Mouse (Mus musculus): ENCODE measurements at regions not wholly inside any gene's neighbourhood (a gene's known extent, or its start where the extent isn't known, plus 50 kb on each side); places are given as distances from the start of the nearest gene placed in this dataset.

DNA sequence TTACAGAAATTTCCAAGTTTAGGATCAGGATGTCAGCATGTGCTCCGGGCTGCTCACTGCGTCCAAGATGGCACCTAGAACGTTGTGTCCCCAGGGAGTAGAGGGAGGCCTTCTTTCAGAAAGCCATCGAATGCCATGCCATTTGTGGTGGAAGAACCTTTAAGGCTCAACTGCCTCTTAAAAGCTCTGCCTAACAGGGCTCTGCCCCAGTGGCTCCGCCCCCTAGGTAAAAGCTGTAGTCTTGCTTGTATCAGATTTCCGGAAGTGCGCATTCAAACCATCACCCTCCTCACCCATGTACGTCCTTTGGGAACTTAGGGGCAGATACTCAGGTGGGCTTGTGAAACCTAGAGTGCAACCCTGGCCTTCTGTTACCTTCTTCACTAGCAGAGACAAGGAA lies 54.0 kb upstream of the Psmd7 start:
- no peak for ATAC-seq (ENCODE audit: low TSS enrichment)

DNA sequence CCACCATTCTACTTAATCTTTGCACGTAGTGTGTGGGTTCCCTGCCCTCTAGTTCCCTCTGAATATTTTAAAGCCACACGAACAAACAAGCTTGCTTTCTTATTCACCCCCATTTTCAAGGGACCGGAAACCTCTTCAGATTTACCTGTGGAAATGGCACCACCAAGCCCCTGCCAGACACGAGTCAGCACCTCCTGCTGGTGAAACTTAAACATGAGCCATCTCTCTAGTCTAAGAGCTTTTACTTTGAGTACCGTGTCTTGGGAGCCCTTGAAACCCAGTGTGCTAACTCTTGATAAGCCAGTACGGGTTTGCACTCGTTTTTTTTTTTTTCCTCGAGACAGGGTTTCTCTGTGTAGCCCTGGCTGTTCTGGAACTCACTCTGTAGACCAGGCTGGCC lies 59.7 kb upstream of the Psmd7 start:
- no peak for ATAC-seq (ENCODE audit: low TSS enrichment)

DNA sequence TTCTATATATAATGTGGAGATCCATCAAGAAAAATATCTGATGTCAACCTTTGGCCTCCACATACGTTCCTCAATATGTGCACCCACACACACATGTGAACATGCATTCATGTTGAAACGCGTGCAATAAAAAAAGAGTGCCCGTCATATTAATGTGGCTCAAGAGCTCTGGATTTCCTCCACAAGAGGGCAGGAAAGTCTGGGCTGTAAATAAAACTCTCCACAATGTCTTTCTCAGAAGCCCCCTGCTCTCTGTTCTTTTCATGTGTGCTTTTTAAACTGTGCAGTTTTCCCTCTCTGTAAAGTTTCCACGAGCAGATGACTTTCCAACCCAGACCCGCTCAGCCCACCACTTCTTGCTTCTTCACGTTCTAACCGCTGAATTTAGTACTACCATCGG lies 62.0 kb upstream of the Psmd7 start:
- ATAC-seq (ENCODE audit: low TSS enrichment) = no peak

DNA sequence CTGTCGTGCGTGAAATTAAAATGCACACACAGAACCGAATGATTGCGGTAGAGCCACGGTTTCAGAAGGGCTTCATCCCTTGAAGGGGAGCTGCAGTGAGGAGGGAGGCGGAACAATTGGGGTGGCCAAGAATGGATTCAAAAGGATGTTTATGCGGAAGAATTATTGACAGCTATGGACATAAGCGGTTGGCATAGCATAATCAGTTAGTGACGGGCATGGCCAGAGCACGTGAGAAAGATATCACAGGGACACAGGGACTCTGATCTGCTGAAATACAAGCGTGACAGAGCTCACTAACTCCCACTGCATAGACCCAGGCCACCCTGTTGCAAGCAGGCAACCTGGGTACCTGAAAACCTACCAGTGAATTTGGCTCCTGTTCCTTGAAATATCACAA lies 63.2 kb upstream of the Psmd7 start:
- no peak for ATAC-seq (ENCODE audit: low TSS enrichment)

DNA sequence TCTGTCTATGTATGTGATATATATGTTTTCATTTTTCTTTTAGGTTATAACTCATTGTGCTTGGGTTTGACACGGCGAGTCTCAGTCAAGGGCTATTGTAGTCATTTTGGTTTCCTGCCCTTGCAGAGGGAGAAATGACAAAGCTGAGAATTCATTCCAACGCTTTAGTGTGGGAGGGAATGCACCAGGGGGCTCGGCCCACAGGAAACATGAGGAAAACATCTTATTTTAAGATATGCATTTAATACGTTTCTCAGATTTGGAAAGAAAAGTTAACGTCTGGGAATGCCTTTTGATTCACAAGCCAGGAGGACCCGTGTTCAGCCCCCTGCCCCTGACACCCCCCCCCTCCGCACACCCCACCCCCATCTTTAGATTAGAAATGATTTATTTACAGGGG lies 64.0 kb upstream of the Psmd7 start:
- no peak for ATAC-seq (ENCODE audit: low TSS enrichment)

DNA sequence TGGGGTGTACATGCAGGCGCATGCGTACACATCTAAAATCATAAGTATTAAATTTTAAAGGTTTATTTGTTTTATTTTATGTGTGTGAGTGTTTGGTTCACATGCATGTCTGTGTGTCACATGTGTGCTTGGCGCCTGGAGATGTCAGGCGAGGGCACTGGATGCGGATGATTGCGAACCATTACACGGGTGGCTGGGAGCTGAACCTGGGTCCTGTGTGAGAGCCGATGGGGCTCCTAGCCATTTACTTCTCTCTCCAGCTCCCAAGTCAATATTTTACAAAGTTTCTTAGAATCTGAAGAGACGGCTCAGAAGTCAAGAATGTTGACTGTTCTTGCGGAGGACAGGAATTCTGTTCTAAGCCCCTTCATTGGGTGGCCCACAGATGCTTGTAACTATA lies 65.4 kb upstream of the Psmd7 start:
- ATAC-seq (ENCODE audit: low TSS enrichment) = no peak

DNA sequence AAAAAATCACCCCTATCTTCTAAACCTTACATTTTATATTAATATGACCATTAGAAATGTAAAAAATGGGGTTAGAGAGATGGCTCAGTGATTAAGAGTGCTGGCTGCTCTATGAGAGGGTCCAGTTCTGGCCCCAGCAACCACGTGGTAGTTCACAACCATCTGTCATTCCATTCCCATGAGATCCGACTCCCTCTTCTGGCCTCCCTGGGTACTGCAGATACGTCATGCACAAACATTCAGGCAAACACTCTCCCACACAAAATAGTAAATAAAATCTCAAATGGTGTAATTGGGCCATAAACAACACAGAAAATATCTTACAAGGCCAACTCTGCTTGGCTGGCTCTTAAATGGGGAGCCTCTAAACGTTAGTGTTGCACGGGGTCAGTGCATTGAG lies 68.4 kb upstream of the Psmd7 start:
- ATAC-seq (ENCODE audit: low TSS enrichment) = no peak

DNA sequence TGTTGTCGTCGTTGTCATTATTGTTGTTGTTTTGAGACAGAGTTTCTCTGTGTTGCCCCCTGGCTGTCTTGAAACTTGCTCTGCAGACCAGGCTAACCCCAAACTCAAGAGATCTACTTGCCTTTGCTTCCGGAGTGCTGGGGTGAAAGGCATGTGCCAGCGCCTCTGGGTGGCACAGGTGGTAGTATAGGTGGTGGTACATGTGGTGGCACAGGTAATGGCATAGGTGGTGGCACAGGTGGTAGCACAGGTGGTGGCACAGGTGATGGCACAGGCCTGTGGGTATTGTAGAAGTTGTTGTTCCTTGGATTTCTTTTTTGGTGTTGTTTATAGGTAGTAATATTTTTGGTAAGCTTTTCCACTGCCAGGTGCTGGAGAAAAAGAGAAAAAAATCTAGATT lies 69.5 kb upstream of the Psmd7 start:
- ATAC-seq (ENCODE audit: low TSS enrichment) = no peak

DNA sequence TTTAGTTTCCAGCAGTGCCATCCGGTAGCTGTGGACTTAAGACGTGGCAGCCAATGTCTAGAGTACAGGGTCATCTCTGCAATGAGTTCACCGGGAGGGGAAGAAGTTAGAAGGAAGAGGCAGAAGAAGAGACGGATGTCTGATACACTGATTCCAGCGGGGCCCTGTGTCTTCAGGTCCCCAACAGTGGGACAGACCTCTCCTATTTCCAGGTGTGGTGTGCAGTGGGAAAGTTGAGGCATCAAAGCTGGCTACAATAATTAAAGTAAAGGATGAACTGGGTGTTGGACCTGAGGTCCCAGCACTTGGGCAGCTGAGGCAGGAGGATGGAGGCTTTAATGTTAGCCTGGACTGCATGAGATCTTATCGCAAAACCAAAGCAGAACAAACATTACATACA lies 70.1 kb upstream of the Psmd7 start:
- no peak for ATAC-seq (ENCODE audit: low TSS enrichment)

DNA sequence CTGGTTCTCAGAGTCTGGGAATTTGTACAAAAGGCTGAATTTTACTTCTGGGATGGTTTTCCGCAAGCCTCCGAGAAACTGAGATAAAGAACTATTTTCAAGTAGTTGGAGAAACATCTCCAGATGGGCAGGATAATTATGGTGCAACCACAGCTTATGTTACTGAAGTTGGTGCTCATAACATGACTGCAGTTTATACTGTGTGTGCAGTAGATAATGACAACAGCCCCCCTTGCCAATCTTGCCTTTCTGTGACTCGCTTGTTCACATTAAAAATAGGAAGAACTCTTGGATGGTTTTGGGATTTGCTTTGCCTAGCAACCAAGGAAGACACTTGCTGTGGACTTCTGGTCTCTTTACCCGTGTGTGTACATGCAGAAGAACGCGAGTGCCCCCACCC lies 72.4 kb upstream of the Psmd7 start:
- 0 out of 2 replicates have a peak, but pooled peaks have one; percentile 20 for ATAC-seq (ENCODE audit: low TSS enrichment)

DNA sequence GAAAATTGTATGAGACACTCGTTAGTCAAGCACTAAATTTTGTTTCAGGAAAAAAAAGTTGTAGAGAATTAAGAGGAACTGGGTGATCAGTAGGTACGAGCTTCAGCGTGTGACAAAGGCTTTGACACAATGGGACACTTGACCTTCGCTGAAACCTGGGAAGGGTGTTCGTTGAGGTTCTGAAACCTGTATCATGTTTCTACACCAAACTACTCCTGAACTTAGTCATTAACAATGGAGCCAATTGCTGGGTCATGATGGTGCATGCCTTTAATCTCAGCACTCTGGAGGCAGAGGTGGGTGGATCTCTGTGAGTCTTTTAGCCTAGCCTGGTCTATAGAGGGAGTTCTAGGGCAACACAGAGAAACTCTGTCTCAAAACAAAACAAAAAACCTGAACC lies 81.3 kb upstream of the Psmd7 start:
- no peak for ATAC-seq (ENCODE audit: low TSS enrichment)

DNA sequence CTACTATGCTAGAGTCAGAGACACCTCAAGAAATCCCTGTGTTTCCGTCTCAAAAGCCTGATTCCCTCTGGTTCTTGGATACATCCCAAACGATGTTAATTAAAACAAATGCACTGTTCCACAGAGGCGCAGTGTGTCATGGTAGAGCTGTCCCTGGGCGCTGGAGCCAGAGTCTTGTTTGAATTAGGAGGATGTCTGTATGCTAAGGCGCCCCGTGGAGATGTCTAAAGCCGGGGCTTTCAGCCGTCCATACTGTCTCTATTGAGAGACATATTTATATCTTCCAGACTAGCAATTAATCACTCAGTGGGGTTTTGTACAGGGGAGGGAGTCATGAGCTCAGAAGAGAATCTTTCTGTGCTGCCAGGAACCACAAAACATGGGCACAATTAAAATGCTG lies 83.2 kb upstream of the Psmd7 start:
- no peak for ATAC-seq (ENCODE audit: low TSS enrichment)

DNA sequence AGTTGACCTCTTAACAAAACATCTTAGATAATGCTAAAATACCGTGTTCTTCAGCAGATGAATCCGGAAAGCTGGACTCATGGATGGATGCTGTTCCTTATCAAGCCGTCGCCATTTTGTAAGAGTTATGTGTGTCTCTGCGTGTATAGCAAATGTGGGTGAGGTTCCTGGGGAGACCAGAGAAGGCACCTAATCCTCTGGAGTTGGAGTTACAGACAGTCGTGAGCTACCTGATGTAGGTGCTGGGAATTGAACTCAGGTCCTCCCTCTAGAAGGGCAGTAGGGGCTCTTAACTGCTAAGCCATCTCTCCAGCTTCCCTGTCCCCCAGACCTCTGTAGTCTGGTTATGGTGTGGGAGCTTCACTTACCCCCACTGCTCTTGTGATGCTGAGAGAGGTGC lies 84.4 kb upstream of the Psmd7 start:
- ATAC-seq (ENCODE audit: low TSS enrichment) = no peak

DNA sequence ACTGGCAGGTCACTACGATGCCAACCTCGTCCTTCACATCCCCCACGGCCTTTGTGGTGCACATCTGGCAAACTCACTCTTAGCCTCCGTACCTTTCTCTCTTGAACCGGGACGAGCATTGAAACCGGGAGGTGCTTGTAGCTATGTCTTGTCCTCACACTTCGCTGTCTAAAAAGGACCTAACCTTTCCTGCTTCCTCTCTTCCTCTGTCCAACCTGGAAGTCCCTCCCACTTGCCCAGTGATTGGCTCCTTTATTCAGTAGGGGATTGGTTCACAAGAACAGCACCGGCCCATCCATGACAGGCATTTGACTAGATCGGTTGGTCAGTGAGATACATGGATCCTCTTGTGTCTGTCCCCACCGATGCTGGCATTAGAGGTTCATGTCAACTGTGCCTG lies 93.8 kb upstream of the Psmd7 start:
- ATAC-seq (ENCODE audit: low TSS enrichment) = no peak

DNA sequence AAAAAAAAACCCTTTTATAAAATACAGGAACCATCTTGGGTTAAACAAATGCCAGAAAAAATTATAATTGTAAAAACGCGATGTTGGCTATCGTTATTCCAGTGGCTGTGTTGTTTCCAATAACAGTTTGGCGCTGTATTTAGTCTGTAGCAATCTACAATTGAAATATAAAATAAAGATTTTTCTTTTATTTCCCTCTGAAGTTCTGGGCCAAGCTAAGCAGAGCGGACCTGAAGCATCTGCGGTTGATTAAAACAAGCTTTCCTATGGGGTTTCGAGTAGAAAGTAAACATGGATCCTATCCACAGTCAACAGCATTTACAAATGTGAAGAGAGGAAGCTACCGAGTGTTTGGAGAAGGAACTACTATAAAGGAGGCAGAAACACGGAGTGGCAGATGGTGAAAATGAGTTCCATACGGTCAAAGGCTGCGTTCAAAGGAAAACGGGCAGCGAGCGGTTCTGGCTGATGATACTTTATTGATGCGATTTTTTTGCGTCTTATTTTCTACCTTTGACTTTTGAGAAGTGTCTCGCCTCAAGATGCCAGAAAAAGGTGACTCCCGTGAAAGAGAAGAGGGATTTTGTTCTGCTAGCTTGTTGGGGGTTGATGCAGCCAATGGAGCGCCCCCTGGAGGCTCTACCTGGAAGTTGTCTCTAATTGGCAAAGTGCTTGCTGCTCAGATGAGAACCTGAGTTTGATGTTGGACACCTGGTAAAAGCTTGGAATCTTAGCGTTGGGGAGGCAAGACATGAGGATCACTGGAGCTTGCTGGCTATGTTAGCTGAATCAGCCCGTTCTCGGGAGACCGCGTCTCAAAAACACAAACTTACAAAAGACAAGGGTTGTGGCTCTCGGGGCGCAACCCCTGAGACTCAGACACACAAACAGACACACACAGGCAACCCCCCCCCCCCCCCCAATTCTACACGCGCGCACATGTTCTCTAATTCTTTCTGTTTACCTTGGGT lies 96.7 kb upstream of the Psmd7 start:
- ATAC-seq (ENCODE audit: low TSS enrichment) = peak; percentile 64

DNA sequence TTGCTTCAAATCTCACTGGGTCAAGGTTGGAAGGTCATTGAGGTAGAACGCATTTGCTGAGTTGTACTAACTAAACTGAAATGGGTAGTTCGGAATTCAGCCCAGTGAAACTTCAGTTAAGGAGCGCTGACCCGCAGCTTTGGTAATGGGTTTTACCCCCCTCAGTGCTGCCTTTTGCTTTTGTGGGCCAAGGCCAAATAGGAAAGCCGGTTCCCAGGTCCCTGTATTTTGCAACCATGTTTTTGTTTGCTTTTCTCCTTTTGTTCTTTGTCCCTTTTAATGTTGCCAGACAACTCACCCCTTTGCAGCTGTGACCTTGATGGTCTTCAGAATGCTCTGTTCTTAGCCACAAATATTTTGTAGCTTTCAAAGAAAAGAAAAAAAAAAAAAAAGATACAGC lies 98.7 kb upstream of the Psmd7 start:
- ATAC-seq (ENCODE audit: low TSS enrichment) = no peak

DNA sequence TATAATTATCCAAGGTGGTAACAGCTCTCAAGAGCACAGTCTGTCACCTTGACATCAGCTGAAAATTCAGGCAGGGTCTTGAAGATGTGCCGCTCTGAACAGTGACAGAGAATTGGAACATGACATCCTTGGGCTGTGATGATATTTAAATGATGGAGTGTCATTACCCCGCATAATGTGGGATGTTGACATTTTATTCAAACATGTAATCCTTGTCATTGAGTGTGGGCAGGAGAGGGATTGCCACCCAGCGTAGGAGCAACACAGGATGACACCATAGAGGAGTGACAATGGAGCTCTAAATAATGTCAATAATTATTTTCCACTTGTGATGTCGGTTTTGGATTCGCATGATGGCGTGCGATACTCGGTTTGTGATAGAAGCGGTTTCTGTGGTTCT lies 99.3 kb upstream of the Psmd7 start:
- ATAC-seq (ENCODE audit: low TSS enrichment) = no peak

DNA sequence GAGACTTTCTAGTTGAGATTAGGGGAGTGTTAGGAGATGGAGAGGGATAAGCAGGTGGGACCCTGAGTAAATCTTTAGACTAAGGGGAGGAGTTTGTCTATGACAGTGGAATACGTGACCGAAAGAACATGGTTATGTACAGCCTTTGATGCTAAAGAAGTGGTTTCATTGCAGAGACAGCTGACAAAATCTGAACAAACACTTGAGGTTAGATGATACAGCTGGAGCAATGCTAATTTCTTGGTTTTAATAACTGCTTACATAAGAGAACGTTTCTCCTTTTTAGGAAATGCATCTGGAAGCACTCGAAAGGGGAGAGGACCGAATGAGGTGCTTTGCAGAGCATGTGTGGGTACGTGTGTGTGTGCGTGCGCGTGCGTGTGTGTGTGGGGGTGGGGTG lies 100.8 kb upstream of the Psmd7 start:
- no peak for ATAC-seq (ENCODE audit: low TSS enrichment)

DNA sequence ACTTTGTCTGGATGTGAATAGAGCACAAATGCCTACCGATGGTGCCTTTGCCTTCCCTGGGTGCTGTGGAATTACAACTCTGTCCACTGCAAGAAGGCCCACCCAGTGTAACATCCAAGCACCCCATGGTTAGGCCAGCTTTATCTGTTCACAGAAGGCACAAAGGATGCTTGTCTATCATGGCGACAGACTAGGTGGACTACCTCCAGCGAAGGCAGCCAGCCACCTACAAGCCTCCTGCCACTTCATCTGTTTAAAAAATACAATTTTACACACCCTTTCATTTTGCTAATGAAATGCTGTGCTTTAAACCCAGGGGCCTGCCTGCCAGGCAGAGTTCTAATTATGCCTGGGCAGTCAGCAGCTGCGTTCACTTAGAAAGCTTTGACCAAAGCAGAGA lies 103.0 kb upstream of the Psmd7 start:
- ATAC-seq (ENCODE audit: low TSS enrichment) = no peak

DNA sequence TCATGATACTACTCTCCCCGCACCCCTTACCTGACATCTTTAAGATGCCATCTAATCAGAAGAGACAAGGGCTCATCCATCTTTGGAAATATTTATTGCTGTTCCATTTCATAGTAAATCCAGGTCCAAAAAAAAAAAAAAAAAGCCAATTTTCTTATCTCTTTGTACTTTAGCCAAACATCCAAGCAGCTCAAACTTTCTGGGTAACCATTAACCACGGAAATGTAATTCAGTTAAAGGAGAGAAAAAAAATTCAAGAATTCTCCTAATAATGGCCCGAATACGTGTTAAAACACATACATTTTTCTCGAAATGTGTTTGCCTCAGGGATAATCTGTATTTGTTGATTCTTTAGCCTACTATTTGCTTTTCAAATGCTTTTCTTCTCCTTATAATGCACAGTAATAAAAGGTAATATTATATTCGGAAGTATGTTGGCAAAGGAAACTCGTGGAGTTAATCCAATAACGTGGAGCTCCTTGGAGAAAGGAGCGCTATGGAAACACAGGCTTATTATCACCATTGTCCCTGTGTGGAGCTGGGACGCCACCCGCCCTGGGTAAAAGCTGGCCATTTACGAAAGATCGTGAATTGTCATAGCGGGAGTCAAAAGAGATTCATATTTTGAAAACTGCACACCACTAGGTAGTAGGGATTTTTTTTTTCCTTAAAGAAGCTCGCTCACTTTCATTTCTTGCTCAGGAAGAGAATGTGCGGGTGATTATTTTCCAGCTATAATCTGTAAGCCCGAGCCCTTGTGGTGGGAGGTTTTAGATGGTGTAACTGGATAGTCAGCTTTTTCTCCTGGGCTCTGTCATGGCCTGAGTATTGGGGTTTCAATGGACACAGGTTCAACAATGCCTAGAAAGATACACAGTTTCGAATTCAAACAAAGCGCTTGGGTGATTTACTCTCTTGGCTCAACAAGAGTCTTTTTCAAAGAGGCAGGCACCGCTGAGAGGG lies 108.4 kb upstream of the Psmd7 start:
- ATAC-seq (ENCODE audit: low TSS enrichment) = no peak

DNA sequence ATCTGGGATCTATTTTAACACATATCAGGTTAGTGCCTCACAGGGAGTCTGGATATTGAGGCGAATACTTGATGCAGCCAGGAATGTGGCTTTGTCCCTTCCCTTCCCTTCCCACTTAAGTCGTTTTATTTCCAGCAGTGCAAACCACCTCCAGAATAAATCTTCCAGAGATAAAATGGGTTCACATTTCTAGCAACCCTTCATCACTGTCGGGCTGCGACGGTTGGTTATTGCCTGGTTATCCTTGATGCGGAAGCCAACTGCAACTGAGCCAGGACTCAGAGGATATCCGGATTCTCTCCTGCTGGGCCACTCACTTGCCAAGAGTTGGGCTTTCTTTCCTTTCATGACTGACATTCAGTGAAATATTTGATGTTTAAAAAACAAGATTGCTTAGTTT lies 111.0 kb upstream of the Psmd7 start:
- no peak for ATAC-seq (ENCODE audit: low TSS enrichment)

DNA sequence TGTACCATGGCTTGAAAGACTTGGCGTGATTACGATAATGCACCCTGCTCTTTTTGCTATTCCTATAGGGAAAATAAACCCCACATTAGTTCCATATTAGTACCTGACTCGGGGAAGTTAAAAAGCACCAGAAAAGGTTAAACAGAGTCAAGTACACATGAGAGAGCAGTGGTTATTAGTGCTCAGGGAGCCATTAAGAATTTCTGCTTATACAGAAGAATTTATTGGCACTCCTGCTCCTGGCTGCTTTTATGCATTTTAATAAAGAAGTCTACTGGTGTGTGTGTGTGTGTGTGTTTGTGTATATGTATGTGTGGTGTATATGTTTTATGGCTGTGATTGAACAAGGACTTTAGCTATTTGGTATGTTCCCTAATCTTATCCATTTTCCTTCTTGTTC lies 111.5 kb upstream of the Psmd7 start:
- no peak for ATAC-seq (ENCODE audit: low TSS enrichment)

DNA sequence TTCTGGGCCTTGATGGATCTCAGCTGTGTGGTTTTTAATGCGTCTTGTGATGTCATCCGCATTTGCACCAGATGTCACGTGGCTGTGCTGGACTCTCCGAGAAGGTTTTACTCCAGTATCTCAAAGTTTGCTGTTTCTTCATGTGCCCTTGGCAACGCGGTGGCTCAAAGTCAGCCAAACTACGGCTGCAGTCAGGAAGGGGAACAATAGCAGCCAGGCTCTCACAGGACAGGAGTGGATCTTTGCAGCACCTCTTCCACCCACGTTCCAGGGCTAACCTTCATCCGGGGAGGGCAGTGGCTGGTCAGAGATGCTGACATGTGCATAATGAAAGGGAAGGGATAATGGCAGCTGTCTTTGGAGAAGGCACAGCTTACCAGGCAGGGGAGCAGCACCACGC lies 127.6 kb upstream of the Psmd7 start:
- no peak for ATAC-seq (ENCODE audit: low TSS enrichment)
